Mouse (Mus musculus): Measurements from ENCODE around the gene Atxn1.

The Atxn1 gene

DNA sequence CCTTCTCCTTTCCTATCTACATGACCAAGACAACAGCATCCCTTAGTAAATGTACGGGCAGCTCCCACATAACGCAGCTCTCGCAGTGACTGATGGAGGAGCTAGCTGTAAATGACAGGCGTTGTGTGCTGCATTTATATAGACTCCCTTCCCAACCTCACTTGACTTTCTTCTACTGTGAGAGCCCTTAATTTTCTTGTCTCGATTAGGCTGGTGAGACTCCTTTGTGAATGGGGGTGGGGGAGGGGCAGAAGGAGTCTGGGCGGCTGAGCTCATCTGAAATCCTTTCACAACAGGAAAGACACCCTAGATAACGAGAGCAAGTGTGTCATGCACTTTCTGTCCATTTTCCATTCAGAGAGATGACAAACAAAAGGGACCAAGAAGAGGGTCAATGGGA is 344.5 kb downstream of the Atxn1 start:
- DNase-seq: no peak

DNA sequence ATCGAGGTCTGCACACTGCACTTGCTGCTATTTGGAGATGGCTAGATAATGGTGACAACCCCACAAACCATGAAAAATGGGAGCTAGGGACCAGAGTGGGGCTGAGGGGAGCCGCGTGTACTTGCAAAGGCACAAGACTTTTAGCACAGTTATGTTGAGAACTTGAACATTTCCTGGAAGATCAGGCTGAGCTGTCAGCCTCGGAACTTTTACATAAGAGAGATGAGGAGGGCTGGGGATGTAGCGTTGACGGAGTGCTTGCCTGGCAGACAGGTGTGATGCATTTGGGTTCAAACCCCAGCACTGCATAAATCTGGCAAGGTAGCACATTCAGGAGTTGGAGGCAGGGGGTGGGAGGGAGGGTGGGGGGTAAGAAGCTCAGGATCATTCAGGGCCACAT is 346.8 kb downstream of the Atxn1 start:
- no peak for DNase-seq

DNA sequence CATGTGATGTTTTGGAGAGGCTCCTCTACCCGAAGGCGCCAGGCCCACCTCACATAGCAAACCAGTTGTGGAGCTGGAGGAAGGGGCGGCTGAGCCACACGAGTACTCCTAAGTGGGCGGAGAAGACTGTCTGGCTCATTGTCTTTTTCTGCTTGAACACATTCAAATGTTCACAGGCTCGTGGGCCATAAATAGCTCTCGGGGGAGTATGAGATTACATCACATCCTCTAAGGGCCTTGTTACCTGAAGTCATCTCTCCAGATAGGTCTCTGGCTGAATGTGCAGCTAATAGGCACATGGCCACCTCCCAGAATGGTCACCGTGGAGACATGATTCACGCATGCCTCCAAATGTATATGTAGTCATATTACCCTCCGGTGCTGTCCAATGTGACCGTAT is 350.0 kb downstream of the Atxn1 start:
- DNase-seq: no peak

DNA sequence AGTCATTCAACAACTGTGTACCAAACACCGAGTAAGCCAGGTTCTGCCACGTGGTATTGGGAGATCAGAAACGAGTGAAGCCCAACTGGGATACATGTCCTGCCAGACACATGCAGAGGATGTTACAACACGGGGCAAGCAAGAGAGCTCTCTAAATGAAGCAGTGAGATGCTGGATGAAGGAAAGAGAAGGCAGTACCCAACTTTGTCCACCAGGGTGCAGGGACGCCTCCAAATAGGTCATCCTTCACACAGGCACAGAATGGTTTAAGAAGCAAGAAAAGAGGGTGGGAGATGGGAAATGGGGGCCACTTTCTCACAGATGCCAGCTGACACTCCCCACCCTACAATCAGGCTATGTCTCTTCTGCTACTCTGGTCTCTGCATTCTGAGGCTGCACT is 351.5 kb downstream of the Atxn1 start:
- DNase-seq: peak; percentile 63 to 70

DNA sequence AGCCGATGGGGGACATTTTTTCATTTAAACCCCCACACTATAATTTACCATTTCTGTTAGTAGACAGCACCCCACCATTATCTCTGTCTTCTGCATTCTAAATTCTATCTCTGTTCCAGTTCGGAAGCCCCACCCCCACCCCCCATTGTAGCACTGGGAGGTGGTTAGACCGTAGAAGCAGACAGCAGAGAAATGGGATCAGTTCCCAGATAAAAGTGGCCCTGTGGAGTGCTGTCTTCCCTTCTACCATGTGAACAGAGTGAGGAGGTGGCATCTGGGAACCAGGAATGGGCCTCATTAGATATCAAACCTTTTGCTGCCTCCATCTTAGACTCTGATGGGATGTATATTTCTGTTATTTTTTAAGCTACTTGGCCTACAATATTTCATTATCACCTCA is 353.3 kb downstream of the Atxn1 start:
- DNase-seq: no peak

DNA sequence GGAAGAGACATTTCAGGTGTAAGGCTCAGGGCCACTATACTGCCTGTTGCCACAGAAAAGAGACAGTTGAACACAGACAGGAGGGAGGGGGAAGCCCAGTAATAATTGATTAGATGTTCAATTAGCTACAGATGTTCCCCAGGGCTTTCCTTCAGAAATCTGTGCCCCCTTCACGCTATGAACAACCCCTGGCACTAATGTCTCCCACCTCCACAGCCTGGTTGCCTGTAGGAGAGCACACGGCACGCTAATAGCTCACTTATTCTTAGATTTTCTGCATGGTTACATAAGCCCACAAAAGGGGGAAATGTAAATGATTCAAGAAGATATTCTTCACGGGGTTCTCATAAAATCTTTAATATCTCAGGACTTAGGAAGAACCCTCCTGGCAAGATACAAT is 355.3 kb downstream of the Atxn1 start:
- no peak for DNase-seq

DNA sequence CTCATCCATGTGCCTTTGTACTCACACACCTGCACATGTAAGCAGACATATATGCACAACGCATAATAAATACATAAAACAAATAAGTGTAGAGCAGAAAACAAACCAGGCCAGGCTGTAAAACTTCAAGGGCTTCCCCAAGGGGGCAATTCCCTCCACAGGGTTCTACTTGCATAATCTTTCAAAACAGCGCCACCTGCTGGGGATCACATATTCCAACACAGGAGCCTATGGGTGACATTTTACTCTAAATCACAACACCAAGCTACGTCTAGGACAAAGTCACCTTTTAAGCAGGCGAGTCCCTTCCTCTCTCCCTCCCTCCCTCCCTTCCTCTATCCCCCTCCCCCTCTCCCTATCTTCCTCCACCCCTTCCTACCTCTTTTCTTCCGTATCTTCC is 356.2 kb downstream of the Atxn1 start:
- no peak for DNase-seq

DNA sequence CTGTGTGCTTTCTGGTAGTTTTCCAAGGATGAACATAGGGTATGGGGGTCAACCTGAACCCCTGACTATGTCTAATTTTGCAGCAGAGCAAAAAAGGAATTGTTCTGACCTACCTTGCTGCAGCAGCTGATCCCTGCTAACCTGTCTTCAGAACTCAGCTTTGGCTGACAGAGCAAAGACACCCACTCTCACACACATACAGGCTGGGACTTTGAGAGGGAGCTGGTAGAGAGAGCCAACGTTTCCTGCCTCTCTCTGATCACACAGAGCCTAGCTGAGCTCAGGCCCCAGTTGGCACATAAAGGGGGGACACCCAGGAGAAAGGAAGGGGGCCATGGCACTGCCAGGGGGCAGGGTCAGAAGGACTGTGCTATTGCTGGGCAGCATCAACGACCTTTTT is 356.9 kb downstream of the Atxn1 start:
- no peak for DNase-seq

DNA sequence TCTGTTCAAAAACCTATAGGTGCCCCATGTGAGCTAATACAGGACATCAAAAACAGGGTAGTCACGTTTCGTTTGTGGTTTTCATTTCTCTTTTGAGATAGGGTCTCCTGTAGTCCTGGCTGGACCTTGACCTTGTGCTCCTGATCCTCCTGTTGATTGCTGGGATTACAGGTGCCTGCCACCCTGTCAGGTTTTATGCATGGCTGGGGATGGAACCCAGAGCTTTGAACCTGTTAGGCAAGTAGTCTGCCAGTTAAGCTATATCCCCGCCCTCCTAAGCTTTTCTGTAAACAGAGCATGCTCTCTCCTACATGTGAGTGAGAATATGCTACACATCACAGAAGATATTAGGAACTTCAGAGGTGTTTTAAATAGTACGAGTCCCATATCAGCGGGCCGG is 361.2 kb downstream of the Atxn1 start:
- no peak for DNase-seq

DNA sequence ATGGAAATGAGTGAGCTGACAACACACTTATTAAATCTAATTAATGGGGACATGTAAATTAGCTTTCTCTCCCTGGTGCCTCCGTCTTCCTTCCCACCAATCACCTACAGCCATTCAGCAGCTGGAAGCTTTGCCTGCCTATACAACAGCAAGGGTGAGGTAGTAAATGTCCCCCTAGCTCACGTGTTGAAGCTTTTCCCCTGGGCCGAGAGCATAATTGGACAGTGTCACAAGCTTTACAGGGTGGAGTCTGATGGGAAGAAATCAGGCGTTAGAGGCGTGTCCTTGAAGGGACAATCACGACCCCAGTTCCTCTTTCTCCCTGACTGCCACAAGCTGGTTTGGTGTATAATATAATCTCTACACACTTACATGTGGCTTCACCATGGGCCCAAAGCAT is 364.4 kb downstream of the Atxn1 start:
- no peak for DNase-seq

DNA sequence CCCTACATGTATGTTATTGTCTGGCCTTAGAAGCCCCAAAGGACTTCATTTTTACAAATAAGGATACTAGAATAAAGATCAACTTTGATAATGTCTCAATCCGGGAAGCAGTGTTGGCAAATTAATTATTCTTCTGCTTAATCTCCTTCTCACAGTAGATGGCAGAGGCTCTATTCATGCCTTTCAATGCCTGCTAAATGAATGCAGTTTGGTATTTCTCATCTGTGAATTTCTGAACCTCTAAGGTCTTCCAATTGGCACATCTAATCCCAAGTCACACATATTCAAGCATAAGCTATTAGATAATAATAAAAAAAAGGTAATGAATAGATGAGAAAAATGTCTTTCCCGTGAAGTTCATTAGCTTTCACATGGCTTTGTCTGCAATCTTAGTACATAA is 365.0 kb downstream of the Atxn1 start:
- DNase-seq: no peak

DNA sequence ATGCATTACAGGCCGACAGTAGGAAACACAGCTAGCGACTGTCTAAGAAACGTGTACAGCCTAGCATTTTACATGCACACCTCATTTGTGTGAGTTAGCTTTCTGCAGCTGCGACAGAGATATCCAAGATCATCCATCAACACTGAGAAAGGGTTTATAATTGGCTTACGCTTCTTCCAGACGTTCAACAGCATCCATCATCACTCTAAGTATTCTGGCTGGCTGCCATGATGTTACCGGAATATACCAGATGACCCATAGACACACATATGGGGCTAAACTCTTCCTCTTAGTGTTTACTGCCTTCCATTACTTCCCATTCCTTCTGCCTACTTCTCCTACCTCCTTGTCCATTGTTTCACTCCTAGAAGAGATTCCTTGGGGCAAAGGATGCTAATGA is 369.4 kb downstream of the Atxn1 start:
- DNase-seq: no peak

DNA sequence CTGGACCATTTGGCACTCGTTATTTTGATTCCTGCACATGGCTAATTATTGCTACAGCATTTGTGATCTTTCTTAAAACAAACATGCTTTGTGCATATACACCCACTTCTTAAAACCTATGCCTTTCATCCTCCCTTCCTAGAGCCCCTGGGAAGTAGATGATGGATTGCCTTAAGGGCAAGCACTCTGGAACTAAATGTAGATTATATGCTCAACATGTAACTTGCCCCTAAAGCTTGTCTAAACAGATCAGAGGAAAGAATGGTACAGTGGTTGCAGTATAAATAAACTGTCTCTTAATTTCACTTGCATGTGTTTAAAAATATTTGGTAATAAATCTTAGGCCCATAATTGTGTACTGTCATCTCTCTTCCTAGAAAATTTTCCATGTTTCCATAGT is 370.9 kb downstream of the Atxn1 start:
- DNase-seq: no peak

DNA sequence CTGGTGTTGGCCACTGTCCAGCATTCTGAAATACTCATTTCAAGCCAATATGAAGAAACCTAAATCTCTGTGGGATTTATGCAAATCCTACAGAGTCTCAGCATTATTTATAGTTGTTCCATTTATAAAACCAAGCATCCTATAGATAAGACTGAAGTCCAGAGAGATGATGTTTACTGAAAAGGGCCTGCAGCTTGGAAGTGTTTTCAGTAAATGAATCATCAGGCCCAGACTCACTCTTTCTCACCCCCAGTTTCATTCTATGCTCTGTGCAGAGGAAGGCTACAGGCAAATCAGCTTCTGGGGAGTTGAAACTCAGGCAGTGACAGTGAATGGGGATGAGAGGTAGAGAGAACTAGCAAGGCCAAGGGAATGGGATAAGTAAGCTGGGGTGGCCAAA is 373.9 kb downstream of the Atxn1 start:
- no peak for DNase-seq

DNA sequence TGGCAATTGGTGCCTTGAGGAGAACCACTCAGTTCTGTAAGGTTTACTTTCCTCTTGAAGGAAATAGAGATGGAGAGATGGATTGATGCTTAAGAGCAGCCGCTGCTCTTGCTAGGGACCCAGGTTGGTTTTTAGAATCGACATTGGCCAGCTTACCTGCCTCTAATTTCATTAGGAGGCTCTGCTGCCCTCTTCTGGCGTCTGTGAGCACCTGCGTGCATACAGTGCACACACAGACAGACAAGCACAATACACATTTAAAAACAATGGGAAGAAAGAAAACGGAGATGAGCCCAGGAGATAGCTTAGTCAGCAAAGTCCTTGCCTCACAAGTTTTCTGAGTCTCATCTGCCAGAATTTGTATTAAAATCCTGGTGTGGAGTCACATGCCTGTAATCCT is 381.7 kb downstream of the Atxn1 start:
- peak; percentile 8 to 46 for DNase-seq

DNA sequence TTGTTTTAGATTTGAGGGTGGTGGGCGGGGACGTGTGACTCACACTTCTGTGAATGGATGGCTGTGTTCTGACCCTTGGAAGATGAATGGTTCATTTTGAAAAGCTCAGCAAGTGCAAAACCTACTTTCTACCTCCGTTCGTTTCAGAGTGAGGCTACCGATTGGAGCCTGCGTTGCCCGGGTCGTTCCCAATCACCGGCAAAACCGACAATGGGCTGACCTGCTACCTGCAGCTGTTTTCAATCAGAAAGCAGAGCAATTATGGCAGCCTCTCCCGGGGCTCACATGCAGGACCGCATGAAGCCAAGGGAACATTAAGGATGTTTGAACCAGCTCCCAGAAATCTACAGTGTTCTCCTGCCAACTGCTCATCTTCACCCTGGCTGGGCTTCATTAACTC is 382.5 kb downstream of the Atxn1 start:
- DNase-seq: no peak

DNA sequence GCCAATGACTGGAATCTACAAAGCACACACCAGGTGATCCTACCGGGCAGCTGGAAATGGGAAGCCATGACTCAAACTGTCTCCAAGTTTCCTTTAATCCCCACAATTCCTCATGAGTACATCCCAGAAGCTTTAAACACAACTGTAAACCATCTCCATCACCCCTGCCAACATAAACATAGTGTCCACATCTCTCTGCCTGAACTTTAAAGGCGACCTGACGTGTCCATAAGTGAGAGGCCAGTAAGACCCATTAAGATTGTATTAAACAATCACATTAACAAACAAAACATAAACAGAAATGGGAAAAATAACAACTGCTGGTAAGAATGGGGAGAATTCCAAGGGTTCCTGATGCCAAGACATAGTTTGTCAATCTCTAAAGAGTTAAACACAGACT is 385.1 kb downstream of the Atxn1 start:
- DNase-seq: no peak

DNA sequence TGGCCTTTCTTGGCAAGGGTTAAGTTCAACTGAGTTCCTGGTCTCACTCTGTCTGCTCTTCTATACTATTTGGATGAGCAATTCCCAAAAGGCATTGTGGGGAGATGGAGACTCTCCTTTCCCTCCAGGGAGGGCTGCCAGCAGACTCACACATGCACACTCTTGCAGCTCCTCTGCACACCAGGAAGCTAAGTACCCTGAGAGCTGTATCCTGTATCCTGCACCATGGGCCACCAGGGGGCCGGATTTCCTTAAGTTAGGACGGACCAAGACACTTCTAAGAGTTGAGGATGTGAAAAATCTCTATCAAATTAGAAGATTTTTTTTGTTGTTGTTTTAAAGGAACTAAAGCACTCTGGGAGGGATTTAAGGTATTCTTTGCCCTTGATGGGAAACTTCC is 387.0 kb downstream of the Atxn1 start:
- no peak for DNase-seq

DNA sequence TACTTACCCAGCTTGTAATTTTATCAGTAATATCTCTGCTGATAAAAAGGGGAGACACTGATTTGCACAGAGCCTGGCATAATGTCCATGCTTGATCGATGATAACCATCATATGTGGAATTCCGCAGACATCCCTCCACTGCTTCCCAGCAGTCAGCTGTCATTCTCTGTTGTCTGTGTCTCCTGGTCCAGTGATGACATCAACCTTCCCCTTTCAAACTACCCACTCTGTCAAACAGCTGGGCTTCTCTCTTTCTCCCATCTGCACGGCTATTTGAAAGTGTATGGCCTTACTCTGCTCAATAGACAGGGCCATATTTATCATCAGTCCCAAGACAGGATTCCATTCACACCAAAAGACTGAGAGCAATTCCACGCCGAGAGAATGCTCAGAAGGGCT is 387.4 kb downstream of the Atxn1 start:
- DNase-seq: no peak

DNA sequence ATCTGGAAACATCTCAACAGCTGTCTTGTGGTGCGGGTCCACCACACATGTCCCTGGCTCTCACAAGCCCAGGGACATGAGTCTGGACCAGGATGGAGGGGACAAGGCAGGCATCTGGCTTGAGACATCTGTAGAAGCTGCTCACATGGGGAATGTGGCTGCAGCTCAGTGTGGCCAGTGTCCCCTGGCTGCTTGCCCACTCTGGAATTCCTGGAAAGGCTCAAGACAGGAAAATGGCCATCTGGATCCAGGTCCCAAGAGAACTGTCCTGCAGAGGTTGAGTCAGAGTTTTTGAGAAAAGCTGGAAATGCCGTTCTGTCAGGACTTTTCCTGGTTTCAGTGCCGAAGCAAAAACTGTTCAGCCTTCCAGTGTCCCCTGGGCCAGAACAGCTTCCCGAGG is 388.6 kb downstream of the Atxn1 start:
- DNase-seq: peak in 1 of 2 experiments; percentile 36

DNA sequence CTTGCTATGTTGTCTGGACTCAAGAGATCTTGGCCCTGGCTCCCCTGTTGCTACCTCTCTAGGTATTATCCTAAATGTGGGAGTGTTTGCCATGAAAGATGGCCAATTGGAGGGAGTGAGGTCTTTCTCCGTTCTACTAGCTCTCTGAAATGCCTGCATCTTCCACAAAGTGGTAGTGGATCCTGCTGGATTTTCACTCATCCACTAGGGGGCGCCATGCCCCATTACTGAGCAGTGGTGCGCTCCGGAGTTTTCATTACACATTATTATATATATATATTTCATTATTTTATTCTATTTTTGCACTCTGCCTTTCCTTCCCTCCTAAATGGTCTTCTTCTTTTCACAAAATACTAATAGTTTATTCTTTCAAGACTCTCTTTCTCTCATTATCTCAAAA is 392.0 kb downstream of the Atxn1 start:
- DNase-seq: peak; percentile 80 to 85

DNA sequence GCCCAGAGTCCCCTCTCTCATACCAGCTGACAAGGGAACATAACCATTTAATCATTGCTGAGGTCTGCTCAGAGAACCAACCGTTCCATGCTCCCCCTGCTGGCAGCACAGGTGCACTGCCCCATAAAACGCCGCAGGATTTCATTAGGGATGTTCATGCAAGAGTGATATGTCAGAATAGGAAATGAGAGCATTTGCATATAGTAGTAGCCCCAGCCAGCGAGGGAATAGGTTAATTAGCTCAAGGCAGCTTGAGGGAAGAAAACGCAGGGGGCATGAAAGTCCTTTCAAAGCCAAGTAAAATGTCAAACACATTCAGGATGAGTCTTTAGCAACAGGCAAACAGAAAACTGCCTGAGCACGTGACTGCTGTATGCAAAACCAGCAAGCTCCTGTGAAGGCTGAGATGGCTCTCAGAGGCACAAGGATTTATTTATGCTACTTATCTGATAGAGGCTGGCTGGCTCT is 393.0 kb downstream of the Atxn1 start:
- peak; percentile 93 to 94 for DNase-seq

DNA sequence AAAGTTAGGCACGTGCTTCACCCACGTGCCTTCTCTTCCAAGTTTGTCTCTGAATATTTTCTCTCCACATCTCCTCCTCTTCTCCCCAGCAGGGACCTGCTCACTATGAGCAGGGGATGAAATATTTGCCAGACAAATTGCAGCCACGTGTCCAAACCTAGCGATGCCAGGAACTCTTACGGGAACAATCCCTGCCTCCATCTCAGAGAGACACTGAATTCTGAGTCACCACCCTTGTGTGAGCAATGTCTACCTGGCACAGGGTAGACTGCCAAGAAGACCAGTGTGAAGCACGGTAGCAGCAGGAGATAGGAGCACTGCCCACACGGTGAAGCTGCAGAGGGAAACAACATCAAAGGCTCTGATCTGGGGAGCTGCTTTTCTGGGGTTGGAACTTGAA is 394.9 kb downstream of the Atxn1 start:
- peak; percentile 38 to 64 for DNase-seq

DNA sequence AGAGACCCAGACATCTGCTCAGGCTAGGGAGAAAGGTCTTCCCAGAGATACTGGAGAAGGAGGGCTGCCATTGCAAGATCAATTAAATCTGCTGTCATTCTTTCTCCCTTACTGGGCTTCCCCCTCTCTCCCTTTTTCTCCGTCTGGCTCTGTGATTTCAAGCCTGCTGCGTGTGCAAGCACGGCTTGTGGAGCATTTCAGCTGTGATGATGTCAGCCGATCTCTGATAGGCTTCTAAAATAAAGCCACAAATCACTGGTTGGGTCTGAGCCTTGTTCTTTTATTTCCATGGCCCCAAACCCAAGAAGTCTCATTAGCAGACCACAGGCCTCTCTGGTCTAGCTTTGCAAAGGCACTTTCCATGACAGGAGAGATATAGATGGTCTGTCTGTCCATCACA is 399.9 kb downstream of the Atxn1 start:
- DNase-seq: no peak

DNA sequence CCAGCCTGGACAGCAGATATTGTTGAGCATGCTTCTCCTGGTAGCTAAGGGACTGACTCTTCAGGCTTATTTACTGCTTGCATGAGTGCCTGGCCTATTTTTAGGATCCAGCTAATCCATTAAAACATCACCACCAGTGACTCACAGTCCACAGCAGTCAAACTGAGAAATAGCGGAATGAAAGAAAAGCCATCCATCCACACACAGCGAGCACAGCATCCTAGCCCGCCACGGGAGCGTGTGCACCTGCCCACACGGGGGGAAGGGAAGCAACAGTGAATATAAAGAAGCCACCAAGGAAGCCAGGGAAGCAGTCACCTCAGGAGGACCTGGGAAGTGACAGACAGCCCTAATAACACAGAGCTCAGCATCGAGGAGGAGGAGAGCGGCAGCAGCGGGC is 402.8 kb downstream of the Atxn1 start:
- DNase-seq: no peak

DNA sequence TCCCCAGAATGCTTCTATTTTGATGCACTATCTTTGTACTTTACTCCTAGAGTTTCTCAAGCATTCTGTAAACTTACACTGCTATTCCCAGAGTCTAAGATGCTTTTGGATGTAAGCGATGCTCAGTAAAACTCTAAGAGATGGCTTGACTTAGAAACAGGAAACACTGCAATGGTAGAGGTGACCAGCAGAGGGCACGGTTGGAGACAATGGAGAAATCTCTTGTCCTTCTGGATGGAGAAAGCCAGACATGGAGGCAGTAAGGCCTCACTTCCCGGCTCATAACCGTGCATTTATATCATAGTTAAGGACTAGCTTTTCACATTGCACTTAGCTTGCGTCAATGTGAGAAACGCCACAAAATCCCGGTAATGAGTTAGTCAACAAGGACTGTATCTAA is 404.3 kb downstream of the Atxn1 start:
- DNase-seq: peak; percentile 47 to 48

Data from cerebellum, postnatal 14 days (tissue).